Mouse (Mus musculus) liver, postnatal 0 days (tissue): ENCODE data around the gene Cnpy3. TPM values are rescaled to one million over a fixed set of nuclear protein-coding genes. Genes with fewer than 3 reads are reported as not detected.
"Not testable (repeated sequence)": the region's sequence is repeated elsewhere in the genome, so short reads cannot be mapped to it uniquely, and the experiment has no call there.

Experiments
- ATAC-seq: fragments of 200-750 bp; cut with Nextera tagmentation; 2 replicates; pipeline ENCODE4 v1.8.0; 2017; ENCODE audit warnings: mild to moderate bottlenecking, moderate library complexity
- DNase-seq: peaks from one replicate; pipeline ENCODE4 v3.0.0-alpha.2; 2016
- H3K27ac ChIP-seq: fragments of 300-500 bp; sonication (generic); 2 replicates; pipeline ENCODE4 v1.5.1; 2014; ENCODE audit warnings: antibody characterized with exemption, moderate library complexity, mild to moderate bottlenecking, low read depth
- H3K27me3 ChIP-seq: fragments of 300-500 bp; sonication (generic); 2 replicates; pipeline ENCODE4 v1.6.1; 2014; ENCODE audit warnings: low read length, control low read depth, mixed read lengths; ENCODE audit not compliant: insufficient read depth
- H3K36me3 ChIP-seq: fragments of 300-500 bp; sonication (generic); replicated peaks from 2 replicates; pipeline ENCODE4 v1.6.1; 2014; ENCODE audit warnings: mild to moderate bottlenecking, control low read depth, low read length, moderate library complexity, mixed read lengths; ENCODE audit not compliant: insufficient read depth
- H3K4me1 ChIP-seq: fragments of 300-500 bp; sonication (generic); 2 replicates; pipeline ENCODE4 v1.6.1; 2014; ENCODE audit warnings: antibody characterized with exemption, mild to moderate bottlenecking, control low read depth; ENCODE audit not compliant: insufficient read depth
- H3K4me2 ChIP-seq: fragments of 300-500 bp; sonication (generic); 2 replicates; pipeline ENCODE4 v1.6.1; 2014; ENCODE audit warnings: low read depth, mild to moderate bottlenecking, low read length, moderate library complexity, mixed read lengths
- H3K4me3 ChIP-seq: fragments of 300-500 bp; sonication (generic); 2 replicates; pipeline ENCODE4 v1.5.1; 2014; ENCODE audit warnings: low read depth, low read length
- H3K9ac ChIP-seq: fragments of 300-500 bp; sonication (generic); replicated peaks from 2 replicates; pipeline ENCODE4 v1.6.1; 2014; ENCODE audit warnings: mild to moderate bottlenecking, moderate library complexity
- H3K9me3 ChIP-seq: fragments of 300-500 bp; sonication (generic); 2 replicates; pipeline ENCODE4 v1.6.1; 2016; ENCODE audit warnings: mild to moderate bottlenecking, control low read depth, low read length, mixed read lengths
- CTCF ChIP-seq: sonication (generic); IDR thresholded peaks from 2 replicates; pipeline ENCODE4 v1.5.1; 2016; ENCODE audit warnings: antibody characterized with exemption, low read depth
- EP300 ChIP-seq: IDR thresholded peaks from 2 replicates; pipeline ENCODE4 v1.6.1; 2016; ENCODE audit warnings: antibody characterized with exemption, low read depth, mild to moderate bottlenecking
- WGBS: fragments of 180-500 bp; shearing (Covaris S2); extraction: QIAGEN DNeasy Blood & Tissue Kit; methylation state at CpG from one replicate; pipeline ENCODE4 v1.1.7; 2014; ENCODE audit not compliant: insufficient replicate concordance; 5-methylcytosine and 5-hydroxymethylcytosine counted together
- polyA plus RNA-seq: library from polyadenylated mRNA; unstranded; fragments of >200 nt; fragmentation: Nextera tagmentation; extraction: Ambion mirVana; gene quantifications from 2 replicates; pipeline ENCODE4 v1.2.1, GENCODE M21; 2015

Gene Cnpy3
- 23.0 and 24.1 TPM in 2 replicates for polyA plus RNA-seq

DNA sequence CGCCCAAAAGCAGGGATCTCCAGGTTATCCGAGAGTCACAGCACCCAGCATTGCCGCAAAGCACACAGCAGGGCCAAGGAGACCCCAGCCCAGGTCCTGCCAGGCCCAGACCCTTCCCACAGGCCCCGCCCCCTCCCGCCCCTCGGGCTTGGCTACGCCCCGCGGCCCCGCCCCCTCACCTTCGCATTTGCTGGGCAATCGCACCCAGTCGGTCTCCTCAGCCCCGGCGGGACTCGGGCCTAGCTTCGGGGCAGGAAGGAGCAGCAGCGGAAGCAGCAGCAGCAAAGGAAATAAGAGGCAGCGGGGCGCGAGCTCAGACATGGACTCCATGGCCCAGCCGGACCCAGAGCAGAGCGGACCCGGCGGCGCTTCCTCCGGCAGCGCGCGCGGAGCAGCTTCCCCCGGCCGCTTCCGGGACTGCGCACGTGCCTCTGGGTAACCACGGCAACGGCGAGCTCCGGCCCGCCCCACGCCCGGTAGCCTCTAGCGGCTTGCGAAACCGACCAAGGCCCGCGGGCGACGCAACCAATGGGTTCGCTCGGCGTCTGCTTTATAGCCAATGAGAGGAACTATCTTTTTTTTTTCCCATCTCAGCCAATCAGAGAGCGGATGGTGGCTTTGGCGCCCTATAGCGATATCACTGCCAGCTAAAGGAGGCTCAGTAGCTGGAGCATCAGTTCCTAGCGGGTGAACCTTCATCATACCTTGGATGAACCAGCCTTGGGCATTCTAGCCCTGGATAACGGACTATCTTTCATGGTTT lies at the start of gene Cnpy3:
TSS of gene Cnpy3 (minus strand) at position 421 of the 763 bp plus-strand sequence.
- Histone ChIP-seq H3K4me2 (peak within 1 kb of the TSS; percentile 91), H3K9me3 (no peaks in the 10 kb centered on the region), H3K27me3 (no peaks in the 10 kb centered on the region), H3K9ac (peak within 1 kb of the TSS; percentile 79), H3K27ac (peak within 1 kb of the TSS; percentile 97), H3K4me1 (peaks cover 35% of the 10 kb centered on the region), H3K36me3 (peaks cover 8% of the 10 kb centered on the region; the same call in 1 of the 2 replicates), H3K4me3 (peak within 1 kb of the TSS; percentile 61)
- WGBS: under 1% methylated on average over 48 of the region's 58 CpGs
- TF ChIP-seq CTCF: no peak
- peak; percentile 52 for TF ChIP-seq EP300
- ATAC-seq (peak; percentile 98), DNase-seq (peak; percentile 99)

- peaks cover 52% of the 10 kb centered on the region for H3K36me3 ChIP-seq
- H3K27ac ChIP-seq: no peak overlapping the region
- no peak overlapping the region for H3K9ac ChIP-seq
These were observed 49.7 kb upstream of the Cnpy3 start for GRCm38 (mm10) chr17:46801761-46802160.

GRCm38 (mm10) chr17:46799680-46800079 lies 47.7 kb upstream of the Cnpy3 start:
- WGBS: 66% methylated on average over 10 of the region's 10 CpGs
- Histone ChIP-seq H3K4me2 (no peak overlapping the region), H3K9ac (no peak overlapping the region), H3K36me3 (peaks cover 39% of the 10 kb centered on the region), H3K27ac (no peak overlapping the region), H3K27me3 (no peaks in the 10 kb centered on the region), H3K4me1 (0 out of 2 replicates have a peak, but pooled peaks cover 4% of the 10 kb centered on the region), H3K4me3 (no peak overlapping the region), H3K9me3 (no peaks in the 10 kb centered on the region)
- DNase-seq (no peak), ATAC-seq (no peak)
- no peak for TF ChIP-seq EP300
- no peak for TF ChIP-seq CTCF

More at GRCm38 (mm10) chr17:46801761-46802160, 49.7 kb upstream of the Cnpy3 start:
- Histone ChIP-seq H3K27me3 (no peaks in the 10 kb centered on the region), H3K4me1 (0 out of 2 replicates have a peak, but pooled peaks cover 4% of the 10 kb centered on the region), H3K4me3 (no peak overlapping the region), H3K9me3 (no peaks in the 10 kb centered on the region), H3K4me2 (no peak overlapping the region)
- ATAC-seq: no peak
- no peak for TF ChIP-seq CTCF
- no peak for TF ChIP-seq EP300
- WGBS: 80% methylated on average over 6 of the region's 6 CpGs
- no peak for DNase-seq

GRCm38 (mm10) chr17:46797386-46797785 lies 45.4 kb upstream of the Cnpy3 start:
- H3K27me3 ChIP-seq: no peaks in the 10 kb centered on the region
- no peak overlapping the region for H3K27ac ChIP-seq
- H3K9me3 ChIP-seq: no peaks in the 10 kb centered on the region
- peaks cover 34% of the 10 kb centered on the region for H3K36me3 ChIP-seq
- no peak for TF ChIP-seq CTCF
- TF ChIP-seq EP300: no peak
- no peak overlapping the region for H3K4me3 ChIP-seq
- H3K4me2 ChIP-seq: no peak overlapping the region
- H3K9ac ChIP-seq: no peak overlapping the region
- WGBS: 80% methylated on average over 5 of the region's 8 CpGs
- DNase-seq (no peak), ATAC-seq (no peak)
- H3K4me1 ChIP-seq: 0 out of 2 replicates have a peak, but pooled peaks cover 4% of the 10 kb centered on the region

DNA sequence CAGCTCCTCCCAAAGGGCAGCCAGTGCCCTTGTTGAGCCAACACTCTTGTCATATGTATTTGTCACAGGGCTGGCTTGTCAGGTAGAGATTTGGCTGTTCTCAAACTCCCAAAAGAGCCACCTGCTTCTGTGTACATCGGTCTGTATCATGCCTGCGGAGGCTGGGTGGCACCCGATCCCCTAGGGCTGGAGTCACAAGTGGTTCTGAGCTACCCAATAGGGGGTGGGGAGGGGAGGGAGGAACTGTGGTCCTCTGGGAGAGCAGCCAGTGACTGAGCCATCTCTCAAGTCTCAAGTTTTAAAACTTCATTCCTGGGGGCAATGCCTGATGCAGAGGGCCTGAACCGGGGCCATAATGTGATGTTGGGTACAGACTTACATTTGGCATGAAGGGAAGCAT lies 44.7 kb upstream of the Cnpy3 start:
- 83% methylated on average over 4 of the region's 4 CpGs for WGBS
- Histone ChIP-seq H3K27me3 (no peaks in the 10 kb centered on the region), H3K4me3 (no peak overlapping the region)

DNA sequence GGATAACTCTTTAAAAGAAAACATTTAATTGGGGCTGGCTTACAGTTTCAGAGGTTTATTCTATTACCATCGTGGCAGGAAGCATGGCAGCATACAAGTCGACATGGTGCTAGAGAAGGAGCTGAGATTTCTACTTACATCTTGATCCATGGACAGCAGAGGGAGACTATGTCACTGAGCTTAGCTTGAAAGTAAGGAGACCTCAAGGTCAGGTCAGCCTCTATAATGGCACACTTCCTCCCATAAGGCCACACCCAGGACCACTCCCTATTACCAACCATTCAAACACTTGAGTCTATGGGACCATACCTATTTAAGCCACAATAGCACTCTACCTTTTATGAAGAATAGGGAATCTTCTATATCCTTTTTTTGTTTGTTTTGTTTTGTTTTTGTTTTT lies 40.9 kb upstream of the Cnpy3 start:
- no peaks in the 10 kb centered on the region for H3K9me3 ChIP-seq
- WGBS: 72% methylated on average over 2 of the region's 2 CpGs
- no peaks in the 10 kb centered on the region for H3K4me1 ChIP-seq

More for the DNA sequence above, 44.7 kb upstream of the Cnpy3 start:
- Histone ChIP-seq H3K9ac (no peak overlapping the region), H3K4me2 (no peak overlapping the region), H3K36me3 (peaks cover 34% of the 10 kb centered on the region), H3K9me3 (no peaks in the 10 kb centered on the region), H3K27ac (no peak overlapping the region), H3K4me1 (0 out of 2 replicates have a peak, but pooled peaks cover 2% of the 10 kb centered on the region)
- TF ChIP-seq CTCF (no peak), EP300 (no peak)
- DNase-seq (no peak), ATAC-seq (no peak)

DNA sequence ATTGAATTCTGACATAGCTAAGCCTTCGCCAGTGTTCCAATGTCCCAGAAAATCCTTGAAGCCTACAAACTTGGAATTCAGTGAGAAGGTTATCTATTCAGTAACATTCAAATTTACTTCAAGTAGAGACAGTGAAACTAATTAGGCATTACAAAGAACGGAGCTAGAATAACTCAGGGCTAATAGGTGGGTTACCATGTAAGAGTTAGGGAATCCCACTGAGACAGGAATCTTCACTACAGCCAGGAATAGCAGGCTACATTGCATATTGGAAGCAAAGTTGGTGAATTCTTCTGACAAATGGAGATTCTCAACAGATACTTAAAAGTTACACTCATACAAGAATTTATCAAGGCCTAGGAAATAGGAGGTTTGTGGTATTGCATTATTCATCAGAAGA lies 36.0 kb upstream of the Cnpy3 start:
- not testable (repeated sequence) for H3K9ac ChIP-seq, H3K4me3 ChIP-seq, H3K4me2 ChIP-seq, H3K36me3 ChIP-seq, DNase-seq, ATAC-seq, H3K27me3 ChIP-seq, H3K9me3 ChIP-seq, H3K27ac ChIP-seq, H3K4me1 ChIP-seq
- 76% methylated on average over 2 of the region's 2 CpGs for WGBS

More for the DNA sequence above, 40.9 kb upstream of the Cnpy3 start:
- ATAC-seq: no peak
- TF ChIP-seq CTCF: peak; percentile 9; the same call in 1 of the 2 replicates
- no peak for TF ChIP-seq EP300
- Histone ChIP-seq H3K27me3 (no peaks in the 10 kb centered on the region), H3K36me3 (no peaks in the 10 kb centered on the region), H3K9ac (no peak overlapping the region), H3K27ac (no peak overlapping the region), H3K4me3 (no peak overlapping the region), H3K4me2 (no peak overlapping the region)
- DNase-seq: no peak
